ENCODE assay signal across 12 mouse cellular contexts in the genomic region with DNA sequence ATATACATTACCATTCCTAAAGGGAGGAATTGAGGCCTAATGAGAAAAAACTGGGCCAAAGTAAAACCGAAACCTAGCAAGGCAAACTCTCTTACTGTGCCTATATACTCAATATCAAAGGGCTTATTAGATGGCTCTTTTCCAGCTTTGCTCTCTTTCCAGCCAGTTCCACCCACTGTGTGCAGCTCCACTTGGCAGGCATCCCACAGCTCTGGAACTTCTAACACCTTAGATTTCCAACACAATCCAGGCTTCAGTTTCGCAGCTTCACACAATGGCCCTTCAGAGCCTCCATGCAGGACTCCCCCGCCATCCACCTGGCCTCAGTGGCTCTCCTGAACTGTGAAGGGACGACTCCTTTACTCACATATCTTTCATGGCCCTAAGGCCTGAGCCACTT. TPM values are rescaled to one million over a fixed set of nuclear protein-coding genes. Genes with fewer than 3 reads are reported as not detected.
DNase-seq lines count a peak whose midpoint lies in the region; ATAC-seq lines count a peak whose summit lies in the region.
"Had no signal": no experiment of that assay in that cellular context is flagged by ENCODE, and none has a peak within 500 bp of the region (broad histone marks: within the 10 kb centered on the region; RNA-seq: fewer than 3 reads in every experiment).

No protein-coding gene starts in this region.

- H3K27me3 ChIP-seq in heart, embryonic 16.5 days (ENCODE audit: control insufficient read depth, insufficient read depth, low read length): no peaks in the 10 kb centered on the region
- no peaks in the 10 kb centered on the region for H3K27me3 ChIP-seq in lung, embryonic 16.5 days (ENCODE audit: control insufficient read depth, insufficient read depth, low read depth, low read length)
- H3K27me3 ChIP-seq in kidney, embryonic 14.5 days (ENCODE audit: control insufficient read depth, insufficient read depth, low read length): 0 out of 2 replicates have a peak, but pooled peaks cover 2% of the 10 kb centered on the region
- H3K27me3 ChIP-seq: forebrain, embryonic 15.5 days; limb, embryonic 12.5 days had no signal

- intact Hi-C loops in gastrocnemius, postnatal 36 days (cut with DNase I): loop anchor here (5.0 kb wide), 1 partner anchor 118 kb away; no protein-coding TSS in a partner anchor

- no peak overlapping the region for H3K9ac ChIP-seq in heart, embryonic 16.5 days (ENCODE audit: low read length)
- no peak overlapping the region for H3K9ac ChIP-seq in lung, embryonic 16.5 days (ENCODE audit: low read length)
- no peak overlapping the region for H3K9ac ChIP-seq in kidney, embryonic 14.5 days (ENCODE audit: low read depth, low read length)
- H3K9ac ChIP-seq: forebrain, embryonic 15.5 days; limb, embryonic 12.5 days; neural tube, embryonic 13.5 days had no signal

- no peaks in the 10 kb centered on the region for H3K9me3 ChIP-seq in heart, embryonic 16.5 days (replicated peaks; ENCODE audit: control insufficient read depth, low read length)
- H3K9me3 ChIP-seq in lung, embryonic 16.5 days (ENCODE audit: control insufficient read depth, low read length): no peaks in the 10 kb centered on the region
- no peaks in the 10 kb centered on the region for H3K9me3 ChIP-seq in kidney, embryonic 14.5 days (ENCODE audit: control insufficient read depth, low read length)
- H3K9me3 ChIP-seq: forebrain, embryonic 15.5 days; limb, embryonic 12.5 days; midbrain, embryonic 10.5 days; neural tube, embryonic 13.5 days had no signal

- no peak overlapping the region for H3K4me2 ChIP-seq in heart, embryonic 16.5 days (ENCODE audit: low read depth, low read length)
- no peak overlapping the region for H3K4me2 ChIP-seq in lung, embryonic 16.5 days (ENCODE audit: low read depth, low read length)
- no peak overlapping the region for H3K4me2 ChIP-seq in kidney, embryonic 14.5 days (replicated peaks; ENCODE audit: low read depth, low read length)
- H3K4me2 ChIP-seq: forebrain, embryonic 15.5 days; limb, embryonic 12.5 days; neural tube, embryonic 13.5 days had no signal

- no peak overlapping the region for H3K4me3 ChIP-seq in heart, embryonic 16.5 days (ENCODE audit: low read length)
- no peak overlapping the region for H3K4me3 ChIP-seq in lung, embryonic 16.5 days (ENCODE audit: low read length)
- H3K4me3 ChIP-seq in kidney, embryonic 14.5 days (ENCODE audit: low read length): no peak overlapping the region
- H3K4me3 ChIP-seq: forebrain, embryonic 15.5 days; limb, embryonic 12.5 days; midbrain, embryonic 10.5 days; neural tube, embryonic 13.5 days had no signal

- ATAC-seq in heart, embryonic 16.5 days (replicated peaks; ENCODE audit: extremely low read depth, insufficient read depth, low FRiP score): 0 out of 2 replicates have a peak, but pooled peaks have one; percentile 16
- peak; percentile 8; the same call in 1 of the 2 replicates for ATAC-seq in lung, embryonic 16.5 days (ENCODE audit: low read depth)
- no peak for ATAC-seq in kidney, embryonic 14.5 days (ENCODE audit: low FRiP score, low TSS enrichment)
- ATAC-seq: forebrain, embryonic 15.5 days had no signal

- no peak for DNase-seq in heart, adult 9 months (ENCODE audit: low spot score in 2 of 2)
- DNase-seq in lung, postnatal 25 days (ENCODE audit: low spot score): no peak
- DNase-seq in brain, adult 2 months (ENCODE audit: low read depth, low spot score): peak; percentile 79
- DNase-seq in layer of hippocampus, adult 9-11 months: peak; percentile 48
- DNase-seq in gastrocnemius, postnatal 36 days: no peak

- H3K27ac ChIP-seq in heart, embryonic 16.5 days (ENCODE audit: low read length): peak overlapping the region; percentile 10; the same call in 1 of the 2 replicates
- H3K27ac ChIP-seq in lung, embryonic 16.5 days (ENCODE audit: low read length): no peak overlapping the region; the same call in 1 of the 2 replicates
- no peak overlapping the region for H3K27ac ChIP-seq in kidney, embryonic 14.5 days (ENCODE audit: low read depth, low read length)
- H3K27ac ChIP-seq: forebrain, embryonic 15.5 days; limb, embryonic 12.5 days; midbrain, embryonic 10.5 days; neural tube, embryonic 13.5 days had no signal

- peaks cover 13% of the 10 kb centered on the region for H3K4me1 ChIP-seq in heart, embryonic 16.5 days (ENCODE audit: control insufficient read depth, insufficient read depth, low read length)
- H3K4me1 ChIP-seq in lung, embryonic 16.5 days (replicated peaks; ENCODE audit: control insufficient read depth, insufficient read depth, low read length): peaks cover 3% of the 10 kb centered on the region; the same call in 1 of the 2 replicates
- H3K4me1 ChIP-seq in kidney, embryonic 14.5 days (ENCODE audit: control insufficient read depth, insufficient read depth, low read length): peaks cover 4% of the 10 kb centered on the region; the same call in 1 of the 2 replicates

- WGBS in heart, embryonic 16.5 days: 37% methylated on average over 4 of the region's 4 CpGs
- 46% methylated on average over 4 of the region's 4 CpGs for WGBS in lung, embryonic 16.5 days
- 83% methylated on average over 4 of the region's 4 CpGs for WGBS in kidney, embryonic 14.5 days

- H3K36me3 ChIP-seq in heart, embryonic 16.5 days (ENCODE audit: control insufficient read depth, insufficient read depth): no peaks in the 10 kb centered on the region
- H3K36me3 ChIP-seq in lung, embryonic 16.5 days (ENCODE audit: control insufficient read depth, insufficient read depth, low read length): no peaks in the 10 kb centered on the region
- no peaks in the 10 kb centered on the region for H3K36me3 ChIP-seq in kidney, embryonic 14.5 days (ENCODE audit: control insufficient read depth, insufficient read depth, low read length)
- H3K36me3 ChIP-seq: forebrain, embryonic 15.5 days; limb, embryonic 12.5 days; midbrain, embryonic 10.5 days; neural tube, embryonic 13.5 days had no signal

RNA-seq across cellular contexts. Expression of a gene that starts 5.0 kb away (rescaled TPM):
- 33.3 and 34.2 TPM in 2 replicates for polyA plus RNA-seq in heart, embryonic 16.5 days (2015; fragmentation: Nextera tagmentation; extraction: Ambion mirVana)
- polyA plus RNA-seq in lung, embryonic 16.5 days (2015; fragmentation: Nextera tagmentation; extraction: Ambion mirVana): 41.8 and 41.9 TPM in 2 replicates
- polyA plus RNA-seq in kidney, embryonic 14.5 days (2014; fragmentation: Nextera tagmentation; extraction: Ambion mirVana): 28.9 and 38.8 TPM in 2 replicates
- total RNA-seq in gastrocnemius, postnatal 36 days (2021): 10 to 100 TPM; 13.9 to 14.5 TPM

RNA-seq across cellular contexts. Expression of a gene that starts 17.3 kb away (rescaled TPM):
- 54.1 and 54.9 TPM in 2 replicates for polyA plus RNA-seq in heart, embryonic 16.5 days (2015; fragmentation: Nextera tagmentation; extraction: Ambion mirVana)
- polyA plus RNA-seq in lung, embryonic 16.5 days (2015; fragmentation: Nextera tagmentation; extraction: Ambion mirVana): 68.3 and 69.1 TPM in 2 replicates
- polyA plus RNA-seq in kidney, embryonic 14.5 days (2014; fragmentation: Nextera tagmentation; extraction: Ambion mirVana): 47.0 and 76.3 TPM in 2 replicates
- 10 to 100 TPM; 45.3 to 46.6 TPM for total RNA-seq in gastrocnemius, postnatal 36 days (2021)

Comparison
In these comparisons a context has a peak if more than half of its experiments do, and no peak if none do; other contexts are left out.
1. DNase-seq: peak in brain, adult 2 months (single experiment) and layer of hippocampus, adult 9-11 months (single experiment); none in heart, adult 9 months (0 of 2), lung, postnatal 25 days (single experiment) and gastrocnemius, postnatal 36 days (0 of 2).